ENCODE assay signal across 8 mouse cellular contexts in genomic region chrX:7657221-7657639, GRCm38 (mm10). TPM values are rescaled to one million over a fixed set of nuclear protein-coding genes. Genes with fewer than 3 reads are reported as not detected.
DNase-seq lines count a peak whose midpoint lies in the region; ATAC-seq and TF ChIP-seq lines count a peak whose summit lies in the region.

TSS of gene Prickle3 (plus strand) at chrX:7657260.

- H3K9me3 ChIP-seq in intestine, embryonic 14.5 days (ENCODE audit: control insufficient read depth, low read length): no peaks in the 10 kb centered on the region
- no peaks in the 10 kb centered on the region for H3K9me3 ChIP-seq in liver, embryonic 16.5 days (replicated peaks; ENCODE audit: control insufficient read depth, low read length)
- no peaks in the 10 kb centered on the region for H3K9me3 ChIP-seq in neural tube, embryonic 13.5 days

- H3K4me2 ChIP-seq in intestine, embryonic 14.5 days (ENCODE audit: low read length): peak within 1 kb of the TSS; percentile 49
- H3K4me2 ChIP-seq in liver, embryonic 16.5 days (ENCODE audit: low read depth, low read length): peak within 1 kb of the TSS; percentile 55
- peak within 1 kb of the TSS; percentile 48 for H3K4me2 ChIP-seq in neural tube, embryonic 13.5 days

- H3K27me3 ChIP-seq in intestine, embryonic 14.5 days (replicated peaks; ENCODE audit: control insufficient read depth, insufficient read depth, low read length): no peaks in the 10 kb centered on the region
- no peaks in the 10 kb centered on the region for H3K27me3 ChIP-seq in liver, embryonic 16.5 days (ENCODE audit: control insufficient read depth, insufficient read depth, low read depth, low read length)
- H3K27me3 ChIP-seq in neural tube, embryonic 13.5 days: no peaks in the 10 kb centered on the region

- H3K36me3 ChIP-seq in intestine, embryonic 14.5 days (ENCODE audit: control insufficient read depth, insufficient read depth, low read length): peaks cover 3% of the 10 kb centered on the region; the same call in 1 of the 2 replicates
- H3K36me3 ChIP-seq in liver, embryonic 16.5 days (ENCODE audit: control insufficient read depth, insufficient read depth): no peaks in the 10 kb centered on the region
- H3K36me3 ChIP-seq in neural tube, embryonic 13.5 days: peaks cover 6% of the 10 kb centered on the region; the same call in 1 of the 2 replicates

- peak within 1 kb of the TSS; percentile 71 for H3K4me3 ChIP-seq in bone marrow, adult 2 months (replicated peaks; ENCODE audit: control insufficient read depth, low read depth, low read length)
- peak within 1 kb of the TSS; percentile 43 for H3K4me3 ChIP-seq in intestine, embryonic 14.5 days (ENCODE audit: low read depth, low read length)
- peak within 1 kb of the TSS; percentile 61 for H3K4me3 ChIP-seq in liver, embryonic 16.5 days (ENCODE audit: low read depth, low read length)
- H3K4me3 ChIP-seq in neural tube, embryonic 13.5 days: peak within 1 kb of the TSS; percentile 29

- peak; percentile 53; the same call in 1 of the 2 replicates for TF ChIP-seq POLR2A in bone marrow, adult 2 months (IDR thresholded peaks at IDR 0.05; ENCODE audit: borderline replicate concordance, control insufficient read depth, low read depth, low read length)

- 16% methylated on average over 26 of the region's 26 CpGs for WGBS in bone marrow, adult 2 months
- 17% methylated on average over 26 of the region's 26 CpGs for WGBS in intestine, embryonic 14.5 days
- WGBS in liver, embryonic 16.5 days (ENCODE audit: insufficient replicate concordance): 21% methylated on average over 26 of the region's 26 CpGs
- WGBS in neural tube, embryonic 13.5 days: 24% methylated on average over 26 of the region's 26 CpGs

- peak; percentile 67 for ATAC-seq in intestine, embryonic 14.5 days (replicated peaks; ENCODE audit: low FRiP score, low TSS enrichment, low read depth)
- peak; percentile 79 for ATAC-seq in liver, embryonic 16.5 days (ENCODE audit: low read depth)
- ATAC-seq in neural tube, embryonic 13.5 days (ENCODE audit: low read depth): peak; percentile 40; the same call in 1 of the 2 replicates

- no peaks in the 10 kb centered on the region; the same call in 1 of the 2 replicates for H3K4me1 ChIP-seq in bone marrow, adult 2 months (ENCODE audit: control insufficient read depth, insufficient read depth, low read length)
- H3K4me1 ChIP-seq in intestine, embryonic 14.5 days (replicated peaks; ENCODE audit: control insufficient read depth, insufficient read depth, low read length): peaks cover 5% of the 10 kb centered on the region; the same call in 1 of the 2 replicates
- H3K4me1 ChIP-seq in liver, embryonic 16.5 days (ENCODE audit: control insufficient read depth, low read depth, low read length): no peaks in the 10 kb centered on the region; the same call in 1 of the 2 replicates
- peaks cover 5% of the 10 kb centered on the region; the same call in 1 of the 2 replicates for H3K4me1 ChIP-seq in neural tube, embryonic 13.5 days (replicated peaks)

- peak within 1 kb of the TSS; percentile 36 for H3K27ac ChIP-seq in bone marrow, adult 2 months (ENCODE audit: control insufficient read depth, insufficient read depth, low read depth, low read length, poor library complexity)
- peak within 1 kb of the TSS; percentile 43; the same call in 1 of the 2 replicates for H3K27ac ChIP-seq in intestine, embryonic 14.5 days (ENCODE audit: low read depth)
- H3K27ac ChIP-seq in liver, embryonic 16.5 days (ENCODE audit: low read length): peak within 1 kb of the TSS; percentile 59
- H3K27ac ChIP-seq in neural tube, embryonic 13.5 days (replicated peaks): no peak within 1 kb of the TSS; the same call in 1 of the 2 replicates

- peak within 1 kb of the TSS; percentile 51; the same call in 1 of the 2 replicates for H3K9ac ChIP-seq in intestine, embryonic 14.5 days (ENCODE audit: low read length)
- peak within 1 kb of the TSS; percentile 56 for H3K9ac ChIP-seq in liver, embryonic 16.5 days (ENCODE audit: low read depth, low read length)
- peak within 1 kb of the TSS; percentile 60 for H3K9ac ChIP-seq in neural tube, embryonic 13.5 days

- DNase-seq in cerebellum, postnatal 10 days: peak; percentile 80 to 82
- no peak for DNase-seq in cerebellum, postnatal 36 days
- no peak for DNase-seq in gonadal fat pad, adult 2 months (ENCODE audit: low read depth)
- DNase-seq in intestine, embryonic 14.5 days (ENCODE audit: low spot score): peak; percentile 59
- DNase-seq in layer of hippocampus, adult 9-11 months: no peak

- TF ChIP-seq CTCF in bone marrow, adult 2 months (IDR thresholded peaks at IDR 0.05; ENCODE audit: control insufficient read depth, insufficient read depth, low read length): no peak

RNA-seq across cellular contexts. Expression of gene Prickle3, which starts in this region (rescaled TPM):
- 10.7 and 22.4 TPM in 2 replicates for polyA plus RNA-seq in bone marrow, adult 2 months (2011; ENCODE audit: insufficient read depth, insufficient read length, low replicate concordance, missing spikeins)
- 21.3 and 23.1 TPM in 2 replicates for polyA plus RNA-seq in gonadal fat pad, adult 2 months (2012; rRNA removed)
- 6.5 and 8.2 TPM in 2 replicates for polyA plus RNA-seq in intestine, embryonic 14.5 days (2014; fragmentation: Nextera tagmentation; extraction: Ambion mirVana)
- 1.4 and 2.3 TPM in 2 replicates for polyA plus RNA-seq in liver, embryonic 16.5 days (2015; fragmentation: Nextera tagmentation; extraction: Ambion mirVana)
- polyA plus RNA-seq in neural tube, embryonic 13.5 days (2015; fragmentation: Nextera tagmentation; extraction: Ambion mirVana): 1.9 and 2.1 TPM in 2 replicates

Comparison
In these comparisons a context has a peak if more than half of its experiments do, and no peak if none do; other contexts are left out.
1. DNase-seq: peak in cerebellum, postnatal 10 days (2 of 2) and intestine, embryonic 14.5 days (single experiment); none in cerebellum, postnatal 36 days (0 of 2), gonadal fat pad, adult 2 months (single experiment) and layer of hippocampus, adult 9-11 months (single experiment).
2. Peak in every context shown above with its lines, with median percentiles within 50 percentile points of each other: H3K4me3 ChIP-seq, ATAC-seq, H3K4me2 ChIP-seq and H3K9ac ChIP-seq.